Mouse (Mus musculus) forebrain, embryonic 16.5 days (tissue): ENCODE data around the gene Gpbar1. TPM values are rescaled to one million over a fixed set of nuclear protein-coding genes. Genes with fewer than 3 reads are reported as not detected.

Experiments used
- ATAC-seq: fragments of 200-750 bp; cut with Nextera tagmentation; 2 replicates; pipeline ENCODE4 v1.8.0; 2017; ENCODE audit warnings: mild to moderate bottlenecking, moderate library complexity
- H3K27ac ChIP-seq: fragments of 300-500 bp; sonication (generic); 2 replicates; pipeline ENCODE4 v1.5.1; 2014; ENCODE audit warnings: low read length, control low read depth
- H3K27me3 ChIP-seq: fragments of 300-500 bp; sonication (generic); replicated peaks from 2 replicates; pipeline ENCODE4 v1.6.1; 2014; ENCODE audit warnings: low read length; ENCODE audit not compliant: control insufficient read depth, insufficient read depth
- H3K36me3 ChIP-seq: fragments of 300-500 bp; sonication (generic); 2 replicates; pipeline ENCODE4 v1.6.1; 2014; ENCODE audit not compliant: control insufficient read depth, insufficient read depth
- H3K4me1 ChIP-seq: fragments of 300-500 bp; sonication (generic); replicated peaks from 2 replicates; pipeline ENCODE4 v1.6.1; 2014; ENCODE audit warnings: low read length; ENCODE audit not compliant: control insufficient read depth, insufficient read depth
- H3K4me2 ChIP-seq: fragments of 300-500 bp; sonication (generic); 2 replicates; pipeline ENCODE4 v1.6.1; 2014; ENCODE audit warnings: mild to moderate bottlenecking, low read length, control low read depth
- H3K4me3 ChIP-seq: fragments of 300-500 bp; sonication (generic); replicated peaks from 2 replicates; pipeline ENCODE4 v1.5.1; 2014; ENCODE audit warnings: mild to moderate bottlenecking, low read length, control low read depth
- H3K9ac ChIP-seq: fragments of 300-500 bp; sonication (generic); replicated peaks from 2 replicates; pipeline ENCODE4 v1.6.1; 2014; ENCODE audit warnings: low read depth, low read length, control low read depth
- H3K9me3 ChIP-seq: fragments of 300-500 bp; sonication (generic); 2 replicates; pipeline ENCODE4 v1.6.1; 2016; ENCODE audit warnings: low read length; ENCODE audit not compliant: control insufficient read depth
- WGBS: fragments of 180-500 bp; shearing (Covaris S2); extraction: QIAGEN DNeasy Blood & Tissue Kit; methylation state at CpG from one replicate; pipeline ENCODE4 v1.1.7; 2014; 5-methylcytosine and 5-hydroxymethylcytosine counted together
- polyA plus RNA-seq: library from polyadenylated mRNA; unstranded; fragments of >200 nt; fragmentation: Nextera tagmentation; extraction: Ambion mirVana; gene quantifications from 2 replicates; pipeline ENCODE4 v1.2.1, GENCODE M21; 2015

Gpbar1 gene
- polyA plus RNA-seq, 1 experiment from 2014 or later: 0.20 TPM

DNA sequence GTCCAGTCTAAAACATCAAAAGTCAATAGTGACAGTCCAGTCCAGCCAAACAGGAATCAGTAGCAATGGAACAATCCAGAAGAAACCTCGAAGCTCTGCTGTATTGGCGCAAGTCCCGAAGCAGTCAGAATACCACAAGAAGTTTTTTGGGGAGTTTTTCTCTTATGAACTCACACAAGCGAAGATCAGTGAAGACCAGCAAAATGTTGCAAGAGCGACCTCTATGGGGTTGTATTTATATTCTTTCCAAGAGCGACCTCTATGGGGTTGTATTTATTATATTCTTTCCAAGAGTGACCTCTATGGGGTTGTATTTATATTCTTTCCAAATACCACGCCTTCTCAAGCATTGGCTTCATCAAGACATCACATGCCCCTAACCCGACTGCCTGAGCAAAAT lies 9.6 kb upstream of the Gpbar1 start:
- ATAC-seq: no peak
- Histone ChIP-seq H3K4me2 (no peak overlapping the region), H3K27ac (no peak overlapping the region), H3K9ac (no peak overlapping the region), H3K27me3 (no peaks in the 10 kb centered on the region), H3K4me1 (no peaks in the 10 kb centered on the region), H3K9me3 (no peaks in the 10 kb centered on the region), H3K4me3 (no peak overlapping the region), H3K36me3 (peaks cover 32% of the 10 kb centered on the region)
- 92% methylated on average over 8 of the region's 8 CpGs for WGBS

DNA sequence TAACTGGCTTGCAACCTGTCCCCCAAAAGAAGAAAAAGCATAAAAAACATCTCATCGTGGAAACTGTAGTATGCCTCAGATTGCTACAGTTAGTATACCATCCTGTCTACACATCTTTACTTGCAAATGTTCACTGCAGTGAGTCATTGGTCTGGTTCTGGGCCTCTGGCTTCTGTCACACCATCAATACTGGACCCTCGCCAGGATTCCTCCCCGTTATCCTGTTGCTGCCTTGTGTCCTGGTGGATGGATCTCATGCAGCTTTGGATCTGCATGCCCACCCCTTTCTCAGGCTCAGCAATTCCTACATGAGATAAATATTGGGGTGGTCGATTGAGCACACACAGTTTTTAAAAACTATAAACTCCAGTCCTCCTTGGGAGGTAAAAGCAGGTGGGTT lies 6.7 kb upstream of the Gpbar1 start:
- Histone ChIP-seq H3K4me3 (no peak overlapping the region), H3K9ac (no peak overlapping the region), H3K27me3 (no peaks in the 10 kb centered on the region), H3K4me2 (no peak overlapping the region), H3K27ac (no peak overlapping the region), H3K36me3 (peaks cover 12% of the 10 kb centered on the region; the same call in 1 of the 2 replicates), H3K4me1 (no peaks in the 10 kb centered on the region), H3K9me3 (no peaks in the 10 kb centered on the region)
- ATAC-seq: no peak
- WGBS: 82% methylated on average over 4 of the region's 4 CpGs

DNA sequence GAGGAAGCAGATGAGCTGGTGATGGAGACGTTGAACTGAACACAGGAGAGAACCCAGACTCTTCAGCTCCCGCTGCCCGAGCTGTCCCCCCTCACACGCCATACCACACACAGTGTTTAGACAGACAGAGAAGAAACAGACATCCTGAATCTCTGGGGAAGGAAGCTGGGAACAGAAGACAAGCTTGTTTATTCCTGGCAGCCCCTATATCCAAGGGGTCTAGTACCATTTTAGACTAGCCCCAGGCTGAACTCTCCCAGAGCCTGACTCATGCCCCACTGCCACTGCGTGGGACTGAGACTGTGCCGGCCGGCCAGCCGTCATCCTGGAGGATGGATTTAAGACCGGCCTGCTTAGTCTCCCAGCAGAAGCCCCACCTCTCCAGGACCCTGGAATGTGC lies 3.3 kb upstream of the Gpbar1 start:
- ATAC-seq: no peak
- WGBS: 60% methylated on average over 9 of the region's 9 CpGs
- no peak overlapping the region for H3K9ac ChIP-seq
- H3K36me3 ChIP-seq: no peaks in the 10 kb centered on the region
- no peak overlapping the region for H3K4me2 ChIP-seq
- H3K27me3 ChIP-seq: no peaks in the 10 kb centered on the region
- H3K4me1 ChIP-seq: no peaks in the 10 kb centered on the region
- H3K4me3 ChIP-seq: no peak overlapping the region
- no peaks in the 10 kb centered on the region for H3K9me3 ChIP-seq
- H3K27ac ChIP-seq: no peak overlapping the region

DNA sequence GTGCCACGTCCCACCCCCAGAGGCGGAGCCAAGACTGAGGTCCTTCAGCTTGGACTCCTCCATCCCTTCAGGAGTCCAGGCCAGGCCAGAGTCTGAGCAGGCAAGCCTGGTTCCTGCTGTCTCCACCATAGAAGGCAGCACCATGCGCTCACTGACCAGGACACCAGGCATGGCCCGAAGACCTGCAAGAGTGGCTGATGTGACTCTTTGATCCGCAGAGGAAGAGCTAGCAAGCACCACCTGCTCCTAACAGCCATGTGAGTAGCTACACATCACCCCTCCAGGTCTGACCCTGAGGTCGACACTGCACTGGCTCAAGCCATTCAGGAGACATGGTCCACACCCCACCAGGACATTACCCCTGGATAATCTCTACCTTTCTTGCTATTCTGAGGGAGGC lies 1.3 kb upstream of the Gpbar1 start:
- Histone ChIP-seq H3K9me3 (no peaks in the 10 kb centered on the region), H3K4me1 (no peaks in the 10 kb centered on the region), H3K36me3 (peaks cover 5% of the 10 kb centered on the region; the same call in 1 of the 2 replicates), H3K4me2 (no peak overlapping the region), H3K9ac (no peak overlapping the region), H3K27me3 (no peaks in the 10 kb centered on the region), H3K4me3 (no peak overlapping the region), H3K27ac (no peak overlapping the region)
- ATAC-seq: no peak
- WGBS: 64% methylated on average over 6 of the region's 6 CpGs

DNA sequence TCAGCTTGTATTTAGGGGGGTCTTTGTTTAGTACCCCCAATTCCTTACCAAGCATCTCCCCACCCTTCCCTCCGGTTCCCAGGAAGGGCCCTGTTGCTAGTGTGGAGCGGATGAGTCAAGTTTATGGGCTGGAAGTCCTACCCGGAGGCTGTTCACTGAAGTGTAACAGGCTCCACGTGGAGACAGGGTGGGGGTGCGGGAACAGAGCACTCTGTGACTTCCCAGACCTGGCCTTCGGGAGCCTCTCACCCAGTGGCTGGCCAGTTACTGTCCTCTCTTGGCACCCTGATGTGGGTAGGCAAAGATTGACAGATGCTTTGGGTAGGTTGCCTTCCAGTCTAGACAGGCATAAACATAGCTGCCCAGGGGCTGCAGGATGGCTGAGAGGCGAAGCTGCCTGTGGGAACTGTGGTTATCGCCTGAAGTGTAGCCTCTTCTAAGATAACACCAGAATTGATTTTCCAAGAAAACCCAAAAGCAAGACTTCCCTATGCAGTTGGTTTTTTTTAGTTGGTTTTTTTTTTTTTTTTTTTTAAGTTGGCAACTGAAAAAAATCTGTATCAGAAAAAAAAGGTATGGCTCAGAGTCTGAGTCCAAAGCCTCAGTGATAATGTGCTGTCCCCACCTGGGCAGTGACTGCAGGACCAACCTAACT lies 340 bp upstream of the Gpbar1 start:
- peaks cover 5% of the 10 kb centered on the region; the same call in 1 of the 2 replicates for H3K36me3 ChIP-seq
- H3K27ac ChIP-seq: no peak overlapping the region
- H3K4me1 ChIP-seq: peaks cover 2% of the 10 kb centered on the region
- no peaks in the 10 kb centered on the region for H3K9me3 ChIP-seq
- no peak for ATAC-seq
- H3K9ac ChIP-seq: no peak overlapping the region
- no peaks in the 10 kb centered on the region for H3K27me3 ChIP-seq
- H3K4me3 ChIP-seq: no peak overlapping the region
- 70% methylated on average over 8 of the region's 8 CpGs for WGBS
- no peak overlapping the region for H3K4me2 ChIP-seq

DNA sequence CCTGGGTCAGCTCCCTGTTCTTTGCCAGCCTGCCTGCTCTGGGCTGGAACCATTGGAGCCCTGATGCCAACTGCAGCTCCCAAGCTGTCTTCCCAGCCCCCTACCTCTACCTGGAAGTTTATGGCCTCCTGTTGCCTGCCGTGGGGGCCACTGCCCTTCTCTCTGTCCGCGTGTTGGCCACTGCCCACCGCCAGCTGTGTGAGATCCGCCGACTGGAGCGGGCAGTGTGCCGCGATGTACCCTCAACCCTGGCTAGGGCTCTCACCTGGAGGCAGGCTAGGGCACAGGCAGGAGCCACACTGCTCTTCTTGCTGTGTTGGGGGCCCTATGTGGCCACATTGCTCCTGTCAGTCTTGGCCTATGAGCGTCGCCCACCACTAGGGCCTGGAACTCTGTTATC lies 638 bp downstream of the Gpbar1 start:
- H3K27ac ChIP-seq: no peak overlapping the region
- H3K9me3 ChIP-seq: no peaks in the 10 kb centered on the region
- H3K4me1 ChIP-seq: peaks cover 12% of the 10 kb centered on the region
- no peak overlapping the region for H3K4me2 ChIP-seq
- WGBS: 91% methylated on average over 11 of the region's 11 CpGs
- no peak overlapping the region for H3K4me3 ChIP-seq
- H3K36me3 ChIP-seq: peaks cover 5% of the 10 kb centered on the region; the same call in 1 of the 2 replicates
- no peak for ATAC-seq
- no peaks in the 10 kb centered on the region for H3K27me3 ChIP-seq
- no peak overlapping the region for H3K9ac ChIP-seq

DNA sequence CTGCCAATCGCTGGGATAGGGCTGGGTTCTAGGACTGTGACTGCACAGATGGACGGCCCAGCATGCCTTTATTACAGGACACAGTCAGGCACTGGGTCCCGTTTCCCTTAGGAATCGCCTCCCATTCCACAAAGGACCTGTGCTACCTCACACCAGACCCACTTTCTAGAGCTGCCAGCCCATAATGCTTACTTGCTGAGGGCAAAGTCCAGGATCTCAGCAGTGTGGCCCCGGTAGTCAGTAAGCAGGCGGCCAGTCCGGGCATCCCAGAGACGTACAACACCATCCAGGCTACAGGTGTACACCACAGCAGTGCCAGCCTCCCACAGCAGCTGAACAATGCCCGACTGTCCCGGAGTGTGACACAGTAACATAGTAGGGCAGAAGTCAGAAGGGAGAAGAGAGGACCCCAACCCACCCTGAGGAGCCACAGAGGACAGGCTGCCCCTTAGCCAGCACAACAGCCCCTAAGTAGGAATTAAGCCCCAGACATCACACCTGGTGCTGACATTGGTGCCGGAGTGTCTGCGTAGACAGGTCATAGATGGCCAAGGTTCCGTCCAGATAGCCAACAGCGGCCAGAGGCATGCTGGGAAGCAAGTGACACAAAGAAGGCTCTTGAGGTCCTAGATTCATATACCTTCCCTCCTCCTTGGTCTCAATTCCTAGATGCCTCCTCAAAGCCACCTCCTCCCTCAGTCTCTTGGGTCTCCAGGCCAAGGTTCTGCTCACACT lies 2.4 kb downstream of the Gpbar1 start:
- Histone ChIP-seq H3K9ac (no peak overlapping the region), H3K4me2 (no peak overlapping the region), H3K27me3 (no peaks in the 10 kb centered on the region), H3K9me3 (no peaks in the 10 kb centered on the region), H3K4me1 (peaks cover 18% of the 10 kb centered on the region), H3K27ac (no peak overlapping the region), H3K36me3 (peaks cover 5% of the 10 kb centered on the region; the same call in 1 of the 2 replicates), H3K4me3 (no peak overlapping the region)
- ATAC-seq: no peak
- 96% methylated on average over 14 of the region's 14 CpGs for WGBS

DNA sequence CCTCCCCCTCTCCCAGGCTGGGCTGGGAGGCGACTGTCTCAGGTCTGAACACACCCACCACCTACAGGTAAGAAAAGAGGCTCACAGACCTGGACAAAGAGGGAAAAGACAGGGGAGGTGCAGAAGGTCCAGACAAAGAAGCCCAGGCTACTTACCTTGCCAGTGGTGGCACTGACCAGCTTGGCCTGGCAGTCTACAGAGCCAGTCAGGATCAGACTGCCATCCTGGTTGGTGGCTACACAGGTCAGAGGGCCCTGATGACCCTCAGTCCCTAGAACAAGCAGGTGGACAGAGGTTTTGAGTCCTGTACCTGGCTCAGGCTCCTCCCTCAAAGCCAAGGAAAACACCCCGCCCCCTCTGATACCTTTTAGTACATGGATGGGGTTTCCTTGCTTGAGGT lies 3.0 kb downstream of the Gpbar1 start:
- Histone ChIP-seq H3K9ac (no peak overlapping the region), H3K27ac (no peak overlapping the region), H3K9me3 (no peaks in the 10 kb centered on the region), H3K4me3 (no peak overlapping the region), H3K27me3 (no peaks in the 10 kb centered on the region), H3K4me1 (peaks cover 21% of the 10 kb centered on the region), H3K36me3 (peaks cover 5% of the 10 kb centered on the region; the same call in 1 of the 2 replicates), H3K4me2 (no peak overlapping the region)
- no peak for ATAC-seq
- 90% methylated on average over 2 of the region's 2 CpGs for WGBS

DNA sequence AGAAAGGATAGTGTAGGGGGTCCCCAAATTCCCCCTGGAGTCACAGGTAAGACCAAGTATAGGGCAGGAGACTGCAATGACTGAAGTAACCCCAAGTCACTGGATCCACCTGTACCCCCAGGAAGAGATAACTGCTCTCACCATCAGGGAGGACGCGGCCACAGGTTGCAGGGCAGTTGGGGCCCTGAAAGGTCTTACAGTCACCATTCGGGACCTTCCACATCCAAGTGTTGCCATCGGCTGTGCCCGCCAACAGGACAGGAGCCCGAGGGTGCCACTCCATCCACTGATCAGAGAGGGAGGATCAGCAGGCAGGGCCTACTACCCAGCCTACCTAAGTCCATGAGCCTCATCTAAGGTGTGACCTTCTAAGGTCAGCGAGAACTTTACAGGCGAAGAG lies 3.5 kb downstream of the Gpbar1 start:
- H3K27ac ChIP-seq: no peak overlapping the region
- no peak overlapping the region for H3K4me3 ChIP-seq
- no peak overlapping the region for H3K4me2 ChIP-seq
- H3K4me1 ChIP-seq: peaks cover 21% of the 10 kb centered on the region
- no peaks in the 10 kb centered on the region for H3K27me3 ChIP-seq
- WGBS: 96% methylated on average over 8 of the region's 8 CpGs
- H3K36me3 ChIP-seq: peaks cover 5% of the 10 kb centered on the region; the same call in 1 of the 2 replicates
- no peaks in the 10 kb centered on the region for H3K9me3 ChIP-seq
- ATAC-seq: no peak
- H3K9ac ChIP-seq: no peak overlapping the region
